Mouse (Mus musculus) hindbrain, embryonic 15.5 days (tissue): ENCODE measurements at regions not wholly inside any gene's neighbourhood (a gene's known extent, or its start where the extent isn't known, plus 50 kb on each side); places are given as distances from the start of the nearest gene placed in this dataset.

Experiments used
- ATAC-seq: fragments of 200-750 bp; cut with Nextera tagmentation; 2 replicates; pipeline ENCODE4 v1.8.0; 2017; ENCODE audit warnings: low read depth, moderate number of reproducible peaks, moderate TSS enrichment; ENCODE audit not compliant: low FRiP score
- H3K27ac ChIP-seq: fragments of 300-500 bp; sonication (generic); replicated peaks from 2 replicates; pipeline ENCODE4 v1.5.1; 2015; ENCODE audit warnings: mild to moderate bottlenecking, inconsistent platforms
- H3K27me3 ChIP-seq: fragments of 300-500 bp; sonication (generic); 2 replicates; pipeline ENCODE4 v1.6.1; 2015; ENCODE audit warnings: control low read depth, inconsistent platforms
- H3K36me3 ChIP-seq: fragments of 300-500 bp; sonication (generic); 2 replicates; pipeline ENCODE4 v1.6.1; 2015; ENCODE audit warnings: control low read depth, inconsistent platforms
- H3K4me1 ChIP-seq: fragments of 300-500 bp; sonication (generic); replicated peaks from 2 replicates; pipeline ENCODE4 v1.6.1; 2015; ENCODE audit warnings: control low read depth, inconsistent platforms
- H3K4me2 ChIP-seq: fragments of 300-500 bp; sonication (generic); 2 replicates; pipeline ENCODE4 v1.6.1; 2015; ENCODE audit warnings: moderate library complexity, mild to moderate bottlenecking, inconsistent platforms
- H3K4me3 ChIP-seq: fragments of 300-500 bp; sonication (generic); 2 replicates; pipeline ENCODE4 v1.5.1; 2015; ENCODE audit warnings: mild to moderate bottlenecking, inconsistent platforms
- H3K9ac ChIP-seq: fragments of 300-500 bp; sonication (generic); 2 replicates; pipeline ENCODE4 v1.6.1; 2015; ENCODE audit warnings: inconsistent platforms
- H3K9me3 ChIP-seq: fragments of 300-500 bp; sonication (generic); 2 replicates; pipeline ENCODE4 v1.6.1; 2016; ENCODE audit warnings: control low read depth, inconsistent platforms
- WGBS: fragments of 180-500 bp; shearing (Covaris S2); methylation state at CpG from one replicate; pipeline ENCODE4 v1.1.7; 2015; 5-methylcytosine and 5-hydroxymethylcytosine counted together

DNA sequence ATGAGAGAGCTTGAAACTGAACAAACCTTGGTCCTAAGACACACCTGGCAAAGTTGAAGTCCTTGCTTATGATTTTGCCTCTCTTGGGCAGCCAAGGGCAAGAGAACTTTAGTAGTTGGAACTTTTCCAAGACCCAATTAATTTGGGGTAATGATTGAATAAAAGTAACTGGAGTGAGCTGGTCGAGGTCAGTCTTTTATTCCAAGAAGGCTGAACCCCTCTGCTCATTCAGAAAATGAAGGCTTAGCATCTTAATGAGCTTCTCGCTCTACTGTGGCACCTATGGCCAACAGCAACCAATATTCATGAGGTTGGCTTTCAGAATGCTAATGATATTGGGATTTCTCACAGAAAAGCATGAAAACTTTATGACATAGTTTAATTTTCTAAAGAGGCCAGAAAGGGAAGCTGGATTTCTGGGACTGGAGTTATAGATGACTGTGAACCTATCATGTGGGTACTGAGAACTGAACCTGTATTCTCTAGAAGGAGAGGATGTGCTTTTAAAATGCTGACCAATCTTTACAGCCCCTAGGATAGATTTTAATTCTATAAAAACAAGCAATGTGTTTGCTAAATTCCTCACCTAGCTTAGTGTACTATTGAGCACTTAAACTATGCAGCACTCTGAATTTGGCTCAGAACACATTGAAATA lies 176.5 kb upstream of the Htr2a start:
- Histone ChIP-seq H3K36me3 (no peaks in the 10 kb centered on the region), H3K9ac (no peak overlapping the region), H3K4me3 (no peak overlapping the region), H3K4me2 (no peak overlapping the region), H3K9me3 (no peaks in the 10 kb centered on the region), H3K27ac (no peak overlapping the region), H3K4me1 (no peaks in the 10 kb centered on the region), H3K27me3 (no peaks in the 10 kb centered on the region)
- 40% methylated on average over 2 of the region's 2 CpGs for WGBS
- ATAC-seq: no peak

DNA sequence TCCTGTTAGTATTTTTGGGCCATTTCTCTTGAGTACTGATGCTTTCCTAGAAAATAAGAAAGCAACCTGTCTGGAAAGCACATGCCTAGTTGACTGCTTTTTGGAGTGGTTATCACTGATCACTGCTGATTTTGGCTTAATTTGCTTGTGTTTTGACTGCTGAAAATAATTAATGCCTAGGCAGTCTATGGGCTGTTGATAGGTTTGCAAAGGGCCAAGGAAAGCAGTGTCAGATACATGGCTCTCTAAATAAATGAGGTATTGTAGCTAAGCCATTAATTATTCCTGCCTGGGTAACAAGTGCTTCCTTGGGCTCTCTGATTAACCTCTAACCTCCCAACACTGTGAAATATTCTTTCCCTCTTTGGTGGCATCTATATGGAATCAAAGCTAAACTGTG lies 145.1 kb upstream of the Htr2a start:
- ATAC-seq: no peak
- no peak overlapping the region for H3K27ac ChIP-seq

DNA sequence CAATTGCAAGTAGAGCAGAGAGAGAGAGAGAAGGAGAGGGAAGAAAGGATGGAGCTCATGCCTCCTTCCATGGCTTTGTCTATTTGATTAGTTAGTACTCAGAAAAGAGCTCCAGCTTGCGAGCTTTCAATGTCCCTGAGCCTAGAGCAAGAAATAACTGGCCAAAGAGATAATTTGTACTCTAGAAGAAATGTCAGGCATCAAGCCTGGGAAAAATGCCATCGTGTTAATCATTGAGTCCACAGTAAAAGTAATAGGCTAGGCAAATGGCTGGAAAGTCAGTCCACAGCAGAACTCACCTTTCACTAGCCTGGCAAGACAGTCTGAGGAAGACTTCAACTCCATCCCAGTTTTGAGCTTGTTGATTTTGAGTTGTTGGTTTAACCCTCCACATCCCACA lies 129.1 kb upstream of the Htr2a start:
- ATAC-seq: no peak
- Histone ChIP-seq H3K4me1 (no peaks in the 10 kb centered on the region), H3K27ac (no peak overlapping the region), H3K4me3 (no peak overlapping the region), H3K9ac (no peak overlapping the region), H3K9me3 (no peaks in the 10 kb centered on the region), H3K27me3 (no peaks in the 10 kb centered on the region), H3K4me2 (no peak overlapping the region), H3K36me3 (no peaks in the 10 kb centered on the region)
- 75% methylated on average over 2 of the region's 2 CpGs for WGBS

More for the DNA sequence above, 145.1 kb upstream of the Htr2a start:
- no peak overlapping the region for H3K4me2 ChIP-seq
- H3K27me3 ChIP-seq: no peaks in the 10 kb centered on the region
- H3K36me3 ChIP-seq: no peaks in the 10 kb centered on the region
- H3K4me3 ChIP-seq: no peak overlapping the region
- H3K9me3 ChIP-seq: no peaks in the 10 kb centered on the region
- no peaks in the 10 kb centered on the region for H3K4me1 ChIP-seq
- H3K9ac ChIP-seq: no peak overlapping the region

- no peaks in the 10 kb centered on the region for H3K9me3 ChIP-seq
- no peaks in the 10 kb centered on the region for H3K27me3 ChIP-seq
- H3K9ac ChIP-seq: no peak overlapping the region
- H3K4me3 ChIP-seq: no peak overlapping the region
- H3K27ac ChIP-seq: no peak overlapping the region
- no peak overlapping the region for H3K4me2 ChIP-seq
- H3K36me3 ChIP-seq: no peaks in the 10 kb centered on the region
- ATAC-seq: no peak
- H3K4me1 ChIP-seq: no peaks in the 10 kb centered on the region
- 90% methylated on average over 3 of the region's 3 CpGs for WGBS
Observed at GRCm38 (mm10) chr14:74516451-74516850, 124.2 kb upstream of the Htr2a start.

- Histone ChIP-seq H3K4me2 (no peak overlapping the region), H3K9me3 (no peaks in the 10 kb centered on the region), H3K36me3 (no peaks in the 10 kb centered on the region), H3K27ac (no peak overlapping the region), H3K9ac (no peak overlapping the region), H3K4me3 (no peak overlapping the region), H3K4me1 (no peaks in the 10 kb centered on the region), H3K27me3 (no peaks in the 10 kb centered on the region)
- no peak for ATAC-seq
- 74% methylated on average over 6 of the region's 6 CpGs for WGBS
Observed at GRCm38 (mm10) chr14:74519531-74519930, 121.1 kb upstream of the Htr2a start.

GRCm38 (mm10) chr14:74521669-74522068 lies 119.0 kb upstream of the Htr2a start:
- Histone ChIP-seq H3K36me3 (no peaks in the 10 kb centered on the region), H3K9me3 (no peaks in the 10 kb centered on the region), H3K27me3 (no peaks in the 10 kb centered on the region), H3K27ac (no peak overlapping the region), H3K4me3 (no peak overlapping the region), H3K9ac (no peak overlapping the region), H3K4me2 (no peak overlapping the region), H3K4me1 (no peaks in the 10 kb centered on the region)
- WGBS: 82% methylated on average over 3 of the region's 3 CpGs
- no peak for ATAC-seq

GRCm38 (mm10) chr14:74527246-74527645 lies 113.4 kb upstream of the Htr2a start:
- H3K4me1 ChIP-seq: no peaks in the 10 kb centered on the region
- H3K4me3 ChIP-seq: no peak overlapping the region
- no peak overlapping the region for H3K27ac ChIP-seq
- no peak for ATAC-seq
- no peaks in the 10 kb centered on the region for H3K9me3 ChIP-seq
- H3K4me2 ChIP-seq: no peak overlapping the region
- H3K9ac ChIP-seq: no peak overlapping the region
- no peaks in the 10 kb centered on the region for H3K36me3 ChIP-seq
- no peaks in the 10 kb centered on the region for H3K27me3 ChIP-seq
- 72% methylated on average over 4 of the region's 4 CpGs for WGBS

- Histone ChIP-seq H3K36me3 (no peaks in the 10 kb centered on the region), H3K4me3 (no peak overlapping the region), H3K4me2 (no peak overlapping the region), H3K9me3 (no peaks in the 10 kb centered on the region), H3K27me3 (no peaks in the 10 kb centered on the region), H3K4me1 (no peaks in the 10 kb centered on the region), H3K27ac (no peak overlapping the region), H3K9ac (no peak overlapping the region)
- no peak for ATAC-seq
- WGBS: 68% methylated on average over 7 of the region's 7 CpGs
Observed at GRCm38 (mm10) chr14:74529368-74529951, 111.2 kb upstream of the Htr2a start.

GRCm38 (mm10) chr14:74538187-74538586 lies 102.5 kb upstream of the Htr2a start:
- Histone ChIP-seq H3K4me2 (no peak overlapping the region), H3K9me3 (no peaks in the 10 kb centered on the region), H3K27me3 (no peaks in the 10 kb centered on the region), H3K27ac (no peak overlapping the region), H3K4me3 (no peak overlapping the region), H3K36me3 (no peaks in the 10 kb centered on the region), H3K4me1 (no peaks in the 10 kb centered on the region), H3K9ac (no peak overlapping the region)
- ATAC-seq: no peak
- 91% methylated on average over 2 of the region's 2 CpGs for WGBS

DNA sequence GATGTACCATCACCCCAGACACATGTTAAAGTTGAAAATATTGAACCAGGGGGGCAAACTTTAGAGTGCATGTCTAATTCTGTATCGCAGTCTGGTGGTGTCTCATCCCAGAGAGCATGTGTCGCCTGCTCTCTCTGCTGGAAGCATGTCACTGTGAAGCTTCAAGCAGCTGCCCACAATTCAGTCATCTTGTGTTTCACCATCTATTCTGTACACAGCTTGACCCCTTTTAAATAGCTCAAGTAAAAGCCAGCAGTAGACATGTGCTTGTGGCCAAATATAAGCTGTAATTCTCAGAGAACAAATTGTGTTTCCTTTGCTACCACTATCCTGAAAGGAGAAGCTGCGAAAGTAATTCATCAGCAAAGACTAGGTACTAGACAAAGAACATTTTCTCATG lies 96.6 kb upstream of the Htr2a start:
- H3K9ac ChIP-seq: no peak overlapping the region
- no peak overlapping the region for H3K4me2 ChIP-seq
- no peak for ATAC-seq
- WGBS: 78% methylated on average over 3 of the region's 3 CpGs
- no peak overlapping the region for H3K4me3 ChIP-seq
- no peaks in the 10 kb centered on the region for H3K4me1 ChIP-seq
- H3K27me3 ChIP-seq: no peaks in the 10 kb centered on the region
- H3K27ac ChIP-seq: no peak overlapping the region
- H3K36me3 ChIP-seq: no peaks in the 10 kb centered on the region
- no peaks in the 10 kb centered on the region for H3K9me3 ChIP-seq

DNA sequence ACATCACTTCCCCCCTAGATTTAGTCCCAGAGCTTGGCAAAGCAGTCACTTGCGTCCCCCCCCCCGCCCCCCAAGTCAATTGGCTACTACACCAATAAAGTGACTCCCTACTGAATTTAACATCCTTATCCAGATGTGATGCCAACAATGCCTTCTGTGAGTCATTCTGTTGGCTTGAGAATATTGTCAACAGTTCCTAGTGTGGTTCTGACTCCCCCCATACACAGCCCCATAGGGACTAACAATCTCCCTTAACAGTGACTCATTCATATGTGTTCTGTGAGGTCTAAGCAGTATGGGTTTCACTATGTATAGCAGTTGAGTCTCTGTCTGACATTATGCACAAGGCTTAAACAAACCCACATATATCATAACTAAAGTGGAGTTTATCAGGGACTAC lies 89.5 kb upstream of the Htr2a start:
- Histone ChIP-seq H3K27ac (no peak overlapping the region), H3K4me1 (no peaks in the 10 kb centered on the region), H3K4me2 (no peak overlapping the region), H3K9me3 (no peaks in the 10 kb centered on the region), H3K9ac (no peak overlapping the region), H3K36me3 (no peaks in the 10 kb centered on the region), H3K4me3 (no peak overlapping the region), H3K27me3 (no peaks in the 10 kb centered on the region)
- 93% methylated on average over 2 of the region's 2 CpGs for WGBS
- no peak for ATAC-seq

- Histone ChIP-seq H3K27ac (no peak overlapping the region), H3K9ac (no peak overlapping the region), H3K9me3 (no peaks in the 10 kb centered on the region), H3K4me3 (no peak overlapping the region), H3K4me2 (no peak overlapping the region), H3K27me3 (no peaks in the 10 kb centered on the region), H3K36me3 (no peaks in the 10 kb centered on the region), H3K4me1 (no peaks in the 10 kb centered on the region)
- ATAC-seq: no peak
- WGBS: 74% methylated on average over 1 of the region's 1 CpGs
Observed at GRCm38 (mm10) chr14:74553636-74554035, 87.0 kb upstream of the Htr2a start.

DNA sequence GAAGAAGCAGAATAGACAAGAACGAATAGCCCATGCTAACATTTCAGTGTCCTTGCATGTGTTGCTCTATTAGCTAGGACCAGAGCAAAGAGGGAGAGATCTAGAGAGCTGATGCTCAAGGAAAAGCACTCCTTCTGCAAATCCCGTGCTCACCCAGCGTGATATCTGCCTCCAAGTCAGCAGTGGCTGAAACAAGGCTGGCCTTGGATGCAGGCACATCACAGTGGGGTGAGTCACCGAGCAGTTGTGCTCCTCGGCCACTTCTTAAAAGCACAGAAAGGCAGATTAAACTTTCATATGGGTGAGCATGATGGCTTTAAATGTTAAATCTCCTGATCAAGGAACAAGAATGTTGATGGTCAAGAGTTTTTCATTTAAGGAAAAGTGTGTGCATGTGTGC lies 82.3 kb upstream of the Htr2a start:
- no peaks in the 10 kb centered on the region for H3K36me3 ChIP-seq
- no peak overlapping the region for H3K27ac ChIP-seq
- no peak overlapping the region for H3K9ac ChIP-seq
- ATAC-seq: no peak
- H3K4me1 ChIP-seq: no peaks in the 10 kb centered on the region
- H3K27me3 ChIP-seq: no peaks in the 10 kb centered on the region
- H3K4me3 ChIP-seq: no peak overlapping the region
- WGBS: 71% methylated on average over 5 of the region's 5 CpGs
- no peak overlapping the region for H3K4me2 ChIP-seq
- no peaks in the 10 kb centered on the region for H3K9me3 ChIP-seq
